Mouse (Mus musculus) small intestine, adult 2 months (tissue): ENCODE measurements around the gene Lbh.

Experiments
- CTCF ChIP-seq: fragments of 200-500 bp; IDR thresholded peaks from 2 replicates; pipeline ENCODE4 v1.5.1; 2012; ENCODE audit warnings: low read depth, mild to moderate bottlenecking, control low read depth, inconsistent platforms, low read length, moderate library complexity, mixed read lengths; ENCODE audit not compliant: insufficient replicate concordance, insufficient read length; ENCODE audit errors: extremely low read depth
- POLR2A ChIP-seq: fragments of 200-500 bp; IDR thresholded peaks from 2 replicates; pipeline ENCODE4 v1.6.1; 2012; ENCODE audit warnings: low read depth, mild to moderate bottlenecking, control low read depth, inconsistent platforms, low read length, moderate library complexity

DNA sequence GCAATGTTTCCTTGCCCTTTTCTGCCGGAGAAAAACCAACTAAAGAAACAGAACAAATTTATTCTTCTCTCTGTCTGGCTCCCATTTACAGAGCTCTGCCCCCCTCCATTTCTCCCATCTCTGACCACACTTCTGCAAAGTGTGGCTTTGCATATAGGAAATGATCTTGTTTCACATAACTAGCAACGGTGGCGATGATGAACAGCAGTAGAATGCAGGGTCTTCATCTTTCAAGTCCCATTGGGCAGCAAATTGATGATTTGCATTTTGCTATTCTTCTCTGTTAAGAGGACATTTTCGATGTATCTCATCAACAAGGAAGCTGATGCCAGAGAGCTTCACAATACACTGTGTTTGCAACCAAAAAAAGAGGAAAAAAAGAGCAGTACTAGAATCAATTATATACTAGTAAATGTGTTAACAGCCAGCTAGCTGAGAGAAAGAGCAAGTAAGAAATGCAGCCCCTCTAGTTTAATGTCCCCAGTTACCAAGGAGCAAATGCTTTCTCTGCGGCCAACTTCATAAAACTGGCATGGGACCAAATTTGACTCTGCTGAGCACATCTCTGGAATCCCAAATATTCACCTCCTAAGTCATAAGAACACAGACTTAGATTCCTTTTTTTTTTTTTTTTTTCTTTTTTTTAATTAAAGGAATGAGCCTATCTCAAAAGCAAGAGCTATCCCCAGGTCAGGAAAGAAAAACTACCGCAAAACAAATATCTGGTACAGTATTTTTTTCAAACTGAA is 29.2 kb downstream of the Lbh start:
- TF ChIP-seq CTCF, result no peak
- no peak for TF ChIP-seq POLR2A
